Mouse (Mus musculus) kidney, embryonic 14.5 days (tissue): ENCODE results near the gene Marco. TPM values are rescaled to one million over a fixed set of nuclear protein-coding genes. Genes with fewer than 3 reads are reported as not detected.

Experiments used
- ATAC-seq: fragments of 200-750 bp; cut with Nextera tagmentation; 2 replicates; pipeline ENCODE4 v1.8.0; 2017; ENCODE audit warnings: moderate number of reproducible peaks, mild to moderate bottlenecking, moderate TSS enrichment, moderate library complexity; ENCODE audit not compliant: low FRiP score, low TSS enrichment
- H3K27ac ChIP-seq: fragments of 300-500 bp; sonication (generic); 2 replicates; pipeline ENCODE4 v1.5.1; 2014; ENCODE audit warnings: low read depth, mild to moderate bottlenecking, low read length, moderate library complexity, mixed read lengths
- H3K27me3 ChIP-seq: fragments of 300-500 bp; sonication (generic); 2 replicates; pipeline ENCODE4 v1.6.1; 2014; ENCODE audit warnings: mild to moderate bottlenecking, low read length; ENCODE audit not compliant: control insufficient read depth, insufficient read depth
- H3K36me3 ChIP-seq: fragments of 300-500 bp; sonication (generic); 2 replicates; pipeline ENCODE4 v1.6.1; 2014; ENCODE audit warnings: low read length, mixed read lengths; ENCODE audit not compliant: control insufficient read depth, insufficient read depth
- H3K4me1 ChIP-seq: fragments of 300-500 bp; sonication (generic); 2 replicates; pipeline ENCODE4 v1.6.1; 2014; ENCODE audit warnings: low read length, mixed read lengths; ENCODE audit not compliant: control insufficient read depth, insufficient read depth
- H3K4me2 ChIP-seq: fragments of 300-500 bp; sonication (generic); replicated peaks from 2 replicates; pipeline ENCODE4 v1.6.1; 2014; ENCODE audit warnings: low read depth, mild to moderate bottlenecking, low read length
- H3K4me3 ChIP-seq: fragments of 300-500 bp; sonication (generic); 2 replicates; pipeline ENCODE4 v1.5.1; 2014; ENCODE audit warnings: mild to moderate bottlenecking, low read length
- H3K9ac ChIP-seq: fragments of 300-500 bp; sonication (generic); 2 replicates; pipeline ENCODE4 v1.6.1; 2014; ENCODE audit warnings: low read depth, mild to moderate bottlenecking, low read length, moderate library complexity
- H3K9me3 ChIP-seq: fragments of 300-500 bp; sonication (generic); 2 replicates; pipeline ENCODE4 v1.6.1; 2016; ENCODE audit warnings: low read length; ENCODE audit not compliant: control insufficient read depth
- WGBS: fragments of 180-500 bp; shearing (Covaris S2); extraction: QIAGEN DNeasy Blood & Tissue Kit; methylation state at CpG from one replicate; pipeline ENCODE4 v1.1.7; 2014; 5-methylcytosine and 5-hydroxymethylcytosine counted together
- polyA plus RNA-seq: library from polyadenylated mRNA; unstranded; fragments of >200 nt; fragmentation: Nextera tagmentation; extraction: Ambion mirVana; gene quantifications from 2 replicates; pipeline ENCODE4 v1.2.1, GENCODE M21; 2014

The Marco gene
- polyA plus RNA-seq, 1 experiment from 2014 or later = 0.11 TPM

GRCm38 (mm10) chr1:120459032-120459431 lies 45.8 kb downstream of the Marco start:
- Histone ChIP-seq H3K27me3 (no peaks in the 10 kb centered on the region), H3K27ac (no peak overlapping the region), H3K4me1 (no peaks in the 10 kb centered on the region), H3K4me3 (no peak overlapping the region), H3K4me2 (no peak overlapping the region), H3K9ac (no peak overlapping the region), H3K9me3 (no peaks in the 10 kb centered on the region), H3K36me3 (no peaks in the 10 kb centered on the region)
- 75% methylated on average over 6 of the region's 6 CpGs for WGBS
- no peak for ATAC-seq

GRCm38 (mm10) chr1:120458524-120458923 lies 46.3 kb downstream of the Marco start:
- ATAC-seq = no peak
- WGBS = 47% methylated on average over 4 of the region's 5 CpGs

GRCm38 (mm10) chr1:120451486-120452270 lies 53.1 kb downstream of the Marco start:
- WGBS = 86% methylated on average over 9 of the region's 9 CpGs
- no peaks in the 10 kb centered on the region for H3K4me1 ChIP-seq
- no peak for ATAC-seq
- H3K27ac ChIP-seq = no peak overlapping the region
- no peak overlapping the region for H3K9ac ChIP-seq
- H3K4me2 ChIP-seq = no peak overlapping the region
- no peaks in the 10 kb centered on the region for H3K36me3 ChIP-seq
- no peak overlapping the region for H3K4me3 ChIP-seq
- no peaks in the 10 kb centered on the region for H3K9me3 ChIP-seq
- no peaks in the 10 kb centered on the region; the same call in 1 of the 2 replicates for H3K27me3 ChIP-seq

More at GRCm38 (mm10) chr1:120458524-120458923, 46.3 kb downstream of the Marco start:
- H3K36me3 ChIP-seq = no peaks in the 10 kb centered on the region
- H3K27ac ChIP-seq = no peak overlapping the region
- H3K4me2 ChIP-seq = no peak overlapping the region
- no peaks in the 10 kb centered on the region; the same call in 1 of the 2 replicates for H3K27me3 ChIP-seq
- no peak overlapping the region for H3K9ac ChIP-seq
- H3K4me1 ChIP-seq = no peaks in the 10 kb centered on the region
- no peak overlapping the region for H3K4me3 ChIP-seq
- H3K9me3 ChIP-seq = no peaks in the 10 kb centered on the region

GRCm38 (mm10) chr1:120449662-120450061 lies 55.2 kb downstream of the Marco start:
- no peaks in the 10 kb centered on the region for H3K9me3 ChIP-seq
- no peak overlapping the region for H3K4me2 ChIP-seq
- no peaks in the 10 kb centered on the region for H3K4me1 ChIP-seq
- H3K9ac ChIP-seq = no peak overlapping the region
- no peak overlapping the region for H3K27ac ChIP-seq
- H3K27me3 ChIP-seq = no peaks in the 10 kb centered on the region; the same call in 1 of the 2 replicates
- H3K4me3 ChIP-seq = no peak overlapping the region
- H3K36me3 ChIP-seq = no peaks in the 10 kb centered on the region
- WGBS = 70% methylated on average over 2 of the region's 2 CpGs
- ATAC-seq = no peak

- Histone ChIP-seq H3K27ac (no peak overlapping the region), H3K4me1 (no peaks in the 10 kb centered on the region), H3K9me3 (no peaks in the 10 kb centered on the region), H3K4me2 (no peak overlapping the region), H3K27me3 (no peaks in the 10 kb centered on the region), H3K36me3 (no peaks in the 10 kb centered on the region), H3K9ac (no peak overlapping the region), H3K4me3 (no peak overlapping the region)
- ATAC-seq = no peak
- 60% methylated on average over 3 of the region's 3 CpGs for WGBS
Observed at GRCm38 (mm10) chr1:120443228-120443639, 61.6 kb downstream of the Marco start.

- no peak overlapping the region for H3K4me3 ChIP-seq
- H3K4me1 ChIP-seq = no peaks in the 10 kb centered on the region
- H3K9ac ChIP-seq = no peak overlapping the region
- WGBS = 18% methylated on average over 2 of the region's 2 CpGs
- 0 out of 2 replicates have a peak, but pooled peaks have one; percentile 35 for ATAC-seq
- H3K27ac ChIP-seq = no peak overlapping the region
- H3K36me3 ChIP-seq = no peaks in the 10 kb centered on the region
- H3K4me2 ChIP-seq = no peak overlapping the region
- no peaks in the 10 kb centered on the region for H3K27me3 ChIP-seq
- H3K9me3 ChIP-seq = no peaks in the 10 kb centered on the region
Observed at GRCm38 (mm10) chr1:120441587-120441986, 63.2 kb downstream of the Marco start.

GRCm38 (mm10) chr1:120435591-120435990 lies 69.2 kb downstream of the Marco start:
- ATAC-seq = no peak
- no peaks in the 10 kb centered on the region for H3K9me3 ChIP-seq
- H3K27ac ChIP-seq = no peak overlapping the region
- H3K4me1 ChIP-seq = no peaks in the 10 kb centered on the region
- WGBS = 85% methylated on average over 5 of the region's 5 CpGs
- H3K36me3 ChIP-seq = no peaks in the 10 kb centered on the region
- no peak overlapping the region for H3K4me3 ChIP-seq
- H3K9ac ChIP-seq = no peak overlapping the region
- no peaks in the 10 kb centered on the region for H3K27me3 ChIP-seq
- no peak overlapping the region for H3K4me2 ChIP-seq

- no peaks in the 10 kb centered on the region for H3K36me3 ChIP-seq
- H3K4me3 ChIP-seq = no peak overlapping the region
- no peak for ATAC-seq
- H3K4me2 ChIP-seq = no peak overlapping the region
- H3K9me3 ChIP-seq = no peaks in the 10 kb centered on the region
- no peaks in the 10 kb centered on the region for H3K4me1 ChIP-seq
- 71% methylated on average over 5 of the region's 5 CpGs for WGBS
- no peaks in the 10 kb centered on the region for H3K27me3 ChIP-seq
- H3K9ac ChIP-seq = no peak overlapping the region
- no peak overlapping the region for H3K27ac ChIP-seq
Observed at GRCm38 (mm10) chr1:120430171-120430570, 74.7 kb downstream of the Marco start.

GRCm38 (mm10) chr1:120425587-120425986 lies 79.2 kb downstream of the Marco start:
- no peaks in the 10 kb centered on the region for H3K36me3 ChIP-seq
- no peaks in the 10 kb centered on the region for H3K27me3 ChIP-seq
- ATAC-seq = no peak
- WGBS = 66% methylated on average over 8 of the region's 8 CpGs
- no peak overlapping the region for H3K4me2 ChIP-seq
- H3K4me1 ChIP-seq = no peaks in the 10 kb centered on the region
- no peaks in the 10 kb centered on the region for H3K9me3 ChIP-seq
- H3K4me3 ChIP-seq = no peak overlapping the region
- H3K9ac ChIP-seq = no peak overlapping the region
- no peak overlapping the region for H3K27ac ChIP-seq
